In genomic region chr10:76964436-76964835, GRCm38 (mm10) we compare ENCODE assay signal across 8 mouse cellular contexts. TPM values are rescaled to one million over a fixed set of nuclear protein-coding genes. Genes with fewer than 3 reads are reported as not detected.
DNase-seq lines count a peak whose midpoint lies in the region; ATAC-seq lines count a peak whose summit lies in the region.

No protein-coding gene starts in this region.

- peak; percentile 11 to 40 for DNase-seq in adrenal gland, postnatal 36 days
- peak; percentile 27 to 54 for DNase-seq in lung, postnatal 4 days
- DNase-seq in liver = no peak
- no peak for DNase-seq in cerebellum, adult 9-11 months
- no peak for DNase-seq in frontal cortex, postnatal 36 days (ENCODE audit: low spot score in 2 of 2)
- DNase-seq in right cerebral cortex, adult 18-20 months = no peak

- 11% methylated on average over 6 of the region's 6 CpGs for WGBS in embryonic facial prominence, embryonic 13.5 days
- WGBS in intestine, embryonic 16.5 days = 14% methylated on average over 6 of the region's 6 CpGs

- H3K4me2 ChIP-seq in embryonic facial prominence, embryonic 13.5 days = no peak overlapping the region
- H3K4me2 ChIP-seq in intestine, embryonic 16.5 days (ENCODE audit: low read depth, low read length) = no peak overlapping the region

- 0 out of 2 replicates have a peak overlapping the region, but pooled peaks have one; percentile 6 for H3K9ac ChIP-seq in embryonic facial prominence, embryonic 13.5 days
- no peak overlapping the region for H3K9ac ChIP-seq in intestine, embryonic 16.5 days (ENCODE audit: low read depth, low read length)

- no peak for ATAC-seq in embryonic facial prominence, embryonic 13.5 days (ENCODE audit: insufficient number of reproducible peaks, insufficient read depth, low FRiP score, low TSS enrichment, low read depth)
- no peak for ATAC-seq in intestine, embryonic 16.5 days

- no peak overlapping the region; the same call in 1 of the 2 replicates for H3K27ac ChIP-seq in embryonic facial prominence, embryonic 13.5 days
- H3K27ac ChIP-seq in intestine, embryonic 16.5 days (ENCODE audit: low read length) = 0 out of 2 replicates have a peak overlapping the region, but pooled peaks have one; percentile 43

- no peaks in the 10 kb centered on the region for H3K9me3 ChIP-seq in embryonic facial prominence, embryonic 13.5 days
- H3K9me3 ChIP-seq in intestine, embryonic 16.5 days (ENCODE audit: control insufficient read depth, low read length) = no peaks in the 10 kb centered on the region

- H3K4me1 ChIP-seq in embryonic facial prominence, embryonic 13.5 days = peaks cover 42% of the 10 kb centered on the region
- H3K4me1 ChIP-seq in intestine, embryonic 16.5 days (ENCODE audit: control insufficient read depth, insufficient read depth, low read length) = peaks cover 16% of the 10 kb centered on the region

- no peak overlapping the region for H3K4me3 ChIP-seq in embryonic facial prominence, embryonic 13.5 days
- no peak overlapping the region for H3K4me3 ChIP-seq in intestine, embryonic 16.5 days (ENCODE audit: low read length)

- H3K36me3 ChIP-seq in embryonic facial prominence, embryonic 13.5 days = no peaks in the 10 kb centered on the region
- no peaks in the 10 kb centered on the region for H3K36me3 ChIP-seq in intestine, embryonic 16.5 days (ENCODE audit: control insufficient read depth, insufficient read depth, low read length)

- peaks cover 2% of the 10 kb centered on the region; the same call in 1 of the 2 replicates for H3K27me3 ChIP-seq in embryonic facial prominence, embryonic 13.5 days
- H3K27me3 ChIP-seq in intestine, embryonic 16.5 days (replicated peaks; ENCODE audit: control insufficient read depth, insufficient read depth, low read length) = 0 out of 2 replicates have a peak, but pooled peaks cover 2% of the 10 kb centered on the region

RNA-seq across cellular contexts. Expression of gene Pcbp3, which starts 2.7 kb away (rescaled TPM):
- total RNA-seq in adrenal gland, postnatal 36 days (2021) = 10 to 100 TPM; 22.9 to 32.9 TPM
- polyA plus RNA-seq in embryonic facial prominence, embryonic 13.5 days (2015; fragmentation: Nextera tagmentation; extraction: Ambion mirVana) = 26.2 and 28.3 TPM in 2 replicates
- 42.1 and 44.1 TPM in 2 replicates for polyA plus RNA-seq in intestine, embryonic 16.5 days (2015; fragmentation: Nextera tagmentation; extraction: Ambion mirVana)

Comparison
In these comparisons a context has a peak if more than half of its experiments do, and no peak if none do; other contexts are left out.
1. DNase-seq: peak in adrenal gland, postnatal 36 days (2 of 2) and lung, postnatal 4 days (2 of 2); none in liver (single experiment), cerebellum, adult 9-11 months (single experiment), frontal cortex, postnatal 36 days (0 of 2) and right cerebral cortex, adult 18-20 months (single experiment).